Mouse (Mus musculus) stomach, embryonic 16.5 days (tissue): Measurements from ENCODE around the gene Calr3. TPM values are rescaled to one million over a fixed set of nuclear protein-coding genes. Genes with fewer than 3 reads are reported as not detected.

Source experiments
- ATAC-seq: fragments of 200-750 bp; cut with Nextera tagmentation; 2 replicates; pipeline ENCODE4 v1.8.0; 2017; ENCODE audit warnings: moderate number of reproducible peaks, moderate TSS enrichment; ENCODE audit not compliant: insufficient read depth, low FRiP score
- H3K27ac ChIP-seq: fragments of 300-500 bp; sonication (generic); 2 replicates; pipeline ENCODE4 v1.5.1; 2014; ENCODE audit warnings: low read length
- H3K27me3 ChIP-seq: fragments of 300-500 bp; sonication (generic); 2 replicates; pipeline ENCODE4 v1.6.1; 2014; ENCODE audit warnings: low read length, control low read depth, mixed read lengths; ENCODE audit not compliant: control insufficient read depth, insufficient read depth
- H3K36me3 ChIP-seq: fragments of 300-500 bp; sonication (generic); 2 replicates; pipeline ENCODE4 v1.6.1; 2014; ENCODE audit warnings: low read length; ENCODE audit not compliant: control insufficient read depth, insufficient read depth
- H3K4me1 ChIP-seq: fragments of 300-500 bp; sonication (generic); 2 replicates; pipeline ENCODE4 v1.6.1; 2014; ENCODE audit warnings: low read length, control low read depth, mixed read lengths; ENCODE audit not compliant: control insufficient read depth, insufficient read depth
- H3K4me2 ChIP-seq: fragments of 300-500 bp; sonication (generic); 2 replicates; pipeline ENCODE4 v1.6.1; 2014; ENCODE audit warnings: low read depth, low read length, mixed read lengths
- H3K4me3 ChIP-seq: fragments of 300-500 bp; sonication (generic); replicated peaks from 2 replicates; pipeline ENCODE4 v1.5.1; 2014; ENCODE audit warnings: mild to moderate bottlenecking, low read length
- H3K9ac ChIP-seq: fragments of 300-500 bp; sonication (generic); 2 replicates; pipeline ENCODE4 v1.6.1; 2014; ENCODE audit warnings: low read length
- H3K9me3 ChIP-seq: fragments of 300-500 bp; sonication (generic); replicated peaks from 2 replicates; pipeline ENCODE4 v1.6.1; 2016; ENCODE audit warnings: low read length, control low read depth; ENCODE audit not compliant: control insufficient read depth
- WGBS: fragments of 180-500 bp; shearing (Covaris S2); extraction: QIAGEN DNeasy Blood & Tissue Kit; methylation state at CpG from one replicate; pipeline ENCODE4 v1.1.7; 2014; 5-methylcytosine and 5-hydroxymethylcytosine counted together
- polyA plus RNA-seq: library from polyadenylated mRNA; unstranded; fragments of >200 nt; fragmentation: Nextera tagmentation; extraction: Ambion mirVana; gene quantifications from 2 replicates; pipeline ENCODE4 v1.2.1, GENCODE M21; 2015

Calr3 gene
- polyA plus RNA-seq, 1 experiment from 2014 or later: 3.7 TPM

DNA sequence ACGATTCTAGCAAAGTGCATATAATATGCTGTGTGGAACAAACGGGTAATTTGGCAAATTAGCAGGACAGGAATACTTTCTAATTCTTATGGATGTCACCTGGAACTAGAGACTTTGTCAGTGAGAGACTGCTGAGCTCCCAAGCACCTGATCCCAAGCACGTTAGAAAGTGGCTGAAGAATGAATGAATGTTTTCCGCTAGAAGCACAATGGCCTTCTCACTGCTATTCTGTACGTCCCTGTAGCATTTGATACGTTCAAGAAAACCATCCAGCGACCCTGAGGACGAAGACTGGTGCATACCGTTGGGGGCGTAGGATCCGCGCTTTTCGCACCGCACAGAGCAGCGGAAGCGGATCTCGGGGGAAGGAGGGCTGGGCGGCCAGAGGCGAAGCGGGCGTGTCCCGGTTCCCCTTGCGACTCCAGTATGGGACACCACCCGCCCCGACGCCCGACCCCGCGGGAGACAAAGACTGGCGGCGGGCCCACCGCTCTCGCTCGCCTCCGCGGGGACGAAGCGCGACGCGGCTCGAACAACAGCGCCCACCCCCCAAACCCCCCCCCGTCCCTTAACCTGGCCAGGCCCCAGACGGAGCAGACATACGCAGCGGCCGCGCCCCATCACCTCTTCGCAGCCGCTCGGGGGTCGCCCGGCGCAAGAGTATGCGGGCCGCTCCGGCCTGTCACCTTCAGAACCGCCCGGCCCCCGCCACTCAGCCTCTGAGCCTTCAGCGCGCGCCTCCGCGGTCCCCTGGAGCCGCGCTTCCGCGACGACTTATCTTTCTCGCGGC, 22.9 kb downstream of the Calr3 start:
- peak overlapping the region; percentile 79 for H3K27ac ChIP-seq
- peak; percentile 54 for ATAC-seq
- WGBS: 2% methylated on average over 72 of the region's 73 CpGs

DNA sequence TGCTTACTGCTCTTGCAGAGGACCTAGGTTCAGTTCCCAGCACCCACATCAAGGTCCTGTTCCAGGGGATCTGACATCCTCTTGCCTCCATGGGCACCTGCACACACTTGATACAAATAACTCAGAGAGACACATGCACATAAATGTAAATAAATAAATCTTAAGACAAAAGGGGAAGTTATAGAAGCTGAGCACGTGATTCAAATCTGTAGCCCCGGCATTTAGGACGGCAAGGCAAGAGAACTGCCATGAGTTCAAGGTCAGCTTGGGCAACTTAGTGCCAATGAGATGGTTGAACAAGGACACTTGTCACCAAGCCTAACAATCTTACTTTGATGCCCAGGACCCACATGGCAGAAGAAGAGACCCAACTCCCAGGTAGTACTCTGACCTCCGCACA, 25.6 kb downstream of the Calr3 start:
- Histone ChIP-seq H3K9me3 (no peaks in the 10 kb centered on the region), H3K9ac (no peak overlapping the region), H3K4me1 (peaks cover 50% of the 10 kb centered on the region), H3K36me3 (no peaks in the 10 kb centered on the region), H3K27ac (no peak overlapping the region), H3K4me2 (no peak overlapping the region), H3K27me3 (no peaks in the 10 kb centered on the region), H3K4me3 (no peak overlapping the region)
- no peak for ATAC-seq
- WGBS: 92% methylated on average over 4 of the region's 4 CpGs

More for the DNA sequence above, 22.9 kb downstream of the Calr3 start:
- peak overlapping the region; percentile 73 for H3K4me2 ChIP-seq
- H3K4me1 ChIP-seq: peaks cover 24% of the 10 kb centered on the region
- no peaks in the 10 kb centered on the region for H3K36me3 ChIP-seq
- H3K9me3 ChIP-seq: no peaks in the 10 kb centered on the region
- H3K4me3 ChIP-seq: peak overlapping the region; percentile 78
- peak overlapping the region; percentile 94 for H3K9ac ChIP-seq
- H3K27me3 ChIP-seq: no peaks in the 10 kb centered on the region

DNA sequence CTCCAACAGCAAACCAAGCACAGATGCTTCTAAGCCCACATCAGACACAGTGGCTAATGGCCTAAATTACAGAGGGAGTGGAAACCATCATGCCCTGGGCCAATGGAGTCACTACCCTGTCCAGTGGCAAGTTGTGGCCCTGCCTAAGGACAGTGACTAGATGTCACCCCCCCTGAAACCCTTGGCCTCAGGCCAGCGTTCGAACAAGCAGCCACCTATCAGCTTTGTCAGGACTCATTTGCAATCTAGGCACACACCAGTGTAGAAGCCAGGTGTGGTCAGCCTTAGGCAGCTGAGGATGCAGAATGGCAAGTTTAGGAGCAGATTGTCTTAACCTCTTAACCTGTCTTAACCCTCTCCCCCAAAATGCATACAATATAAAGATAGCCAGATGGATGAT, 28.4 kb downstream of the Calr3 start:
- Histone ChIP-seq H3K27me3 (no peaks in the 10 kb centered on the region), H3K9me3 (no peaks in the 10 kb centered on the region), H3K36me3 (no peaks in the 10 kb centered on the region), H3K4me3 (no peak overlapping the region), H3K4me2 (no peak overlapping the region), H3K4me1 (peaks cover 45% of the 10 kb centered on the region), H3K27ac (no peak overlapping the region), H3K9ac (peak overlapping the region; percentile 11; the same call in 1 of the 2 replicates)
- ATAC-seq: no peak
- 85% methylated on average over 2 of the region's 2 CpGs for WGBS

DNA sequence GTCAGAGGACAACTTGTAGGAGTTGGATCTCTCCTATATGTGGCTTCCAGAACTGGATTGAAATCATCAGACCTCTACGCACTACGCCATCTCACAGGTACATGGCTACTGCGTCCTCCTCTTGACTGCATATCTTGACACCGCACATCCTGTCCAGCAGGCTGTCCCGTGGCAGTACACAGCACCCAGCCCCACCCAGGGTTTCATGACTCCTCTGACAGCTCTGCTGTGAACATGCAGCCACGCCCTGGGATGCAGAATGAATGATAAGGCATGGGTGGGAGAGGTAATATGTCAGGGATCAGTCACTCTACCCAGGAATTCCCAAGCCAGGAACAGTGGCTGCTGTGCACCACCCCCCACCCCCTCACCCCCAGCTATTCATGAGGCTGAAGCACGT, 29.8 kb downstream of the Calr3 start:
- H3K9me3 ChIP-seq: no peaks in the 10 kb centered on the region
- H3K27ac ChIP-seq: peak overlapping the region; percentile 70
- peak; percentile 74 for ATAC-seq

DNA sequence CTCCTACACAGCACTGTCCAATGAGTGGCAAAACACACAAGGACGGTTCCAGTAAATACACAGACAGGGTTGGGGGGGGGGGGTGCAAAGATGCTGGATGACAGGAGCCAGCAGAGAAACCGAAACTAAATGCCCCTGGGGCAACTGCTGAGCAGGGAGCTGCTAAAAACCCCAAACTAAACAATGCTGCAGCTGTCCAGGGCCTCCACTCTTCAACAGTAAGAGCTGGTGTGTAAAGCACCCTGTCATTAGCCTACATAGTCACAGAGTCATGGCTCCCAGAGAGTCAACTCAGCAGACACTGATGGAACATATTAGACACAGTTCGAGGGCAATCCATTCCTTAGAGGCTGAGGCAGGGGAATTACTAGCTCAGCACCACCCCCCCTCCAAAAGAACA, 34.2 kb downstream of the Calr3 start:
- H3K27me3 ChIP-seq: no peaks in the 10 kb centered on the region
- WGBS: 54% methylated on average over 3 of the region's 3 CpGs
- H3K4me3 ChIP-seq: no peak overlapping the region
- peaks cover 29% of the 10 kb centered on the region for H3K4me1 ChIP-seq
- no peak for ATAC-seq
- no peaks in the 10 kb centered on the region for H3K36me3 ChIP-seq
- no peaks in the 10 kb centered on the region for H3K9me3 ChIP-seq
- H3K27ac ChIP-seq: no peak overlapping the region
- H3K9ac ChIP-seq: no peak overlapping the region
- no peak overlapping the region for H3K4me2 ChIP-seq

More for the DNA sequence above, 29.8 kb downstream of the Calr3 start:
- Histone ChIP-seq H3K4me1 (peaks cover 43% of the 10 kb centered on the region), H3K9ac (no peak overlapping the region; the same call in 1 of the 2 replicates), H3K36me3 (no peaks in the 10 kb centered on the region), H3K4me2 (no peak overlapping the region), H3K4me3 (no peak overlapping the region), H3K27me3 (no peaks in the 10 kb centered on the region)
- WGBS: 78% methylated on average over 7 of the region's 7 CpGs

DNA sequence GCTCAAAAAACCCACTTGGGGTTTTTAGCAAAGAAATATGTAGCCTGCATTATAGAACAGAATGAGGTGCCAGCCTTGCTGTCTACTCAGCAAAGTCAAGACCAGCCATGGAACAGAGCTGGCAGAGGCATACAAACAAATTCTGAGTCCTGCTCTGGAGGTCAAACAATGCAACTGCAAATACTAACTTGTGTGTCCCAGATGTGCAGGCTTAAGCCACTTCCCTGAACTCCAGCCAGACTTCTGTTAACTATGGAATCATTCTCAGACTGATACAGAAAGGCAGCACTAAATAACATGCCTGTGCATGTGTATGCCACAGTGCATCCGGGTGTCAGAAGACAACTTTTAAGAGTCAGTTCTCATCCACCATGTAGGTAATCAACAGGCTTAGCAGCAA, 35.8 kb downstream of the Calr3 start:
- ATAC-seq: no peak
- no peak overlapping the region for H3K9ac ChIP-seq
- H3K27ac ChIP-seq: peak overlapping the region; percentile 0; the same call in 1 of the 2 replicates
- H3K9me3 ChIP-seq: no peaks in the 10 kb centered on the region
- H3K27me3 ChIP-seq: no peaks in the 10 kb centered on the region
- WGBS: 81% methylated on average over 1 of the region's 1 CpGs
- no peak overlapping the region for H3K4me3 ChIP-seq
- H3K4me2 ChIP-seq: no peak overlapping the region
- H3K36me3 ChIP-seq: no peaks in the 10 kb centered on the region
- peaks cover 14% of the 10 kb centered on the region; the same call in 1 of the 2 replicates for H3K4me1 ChIP-seq

DNA sequence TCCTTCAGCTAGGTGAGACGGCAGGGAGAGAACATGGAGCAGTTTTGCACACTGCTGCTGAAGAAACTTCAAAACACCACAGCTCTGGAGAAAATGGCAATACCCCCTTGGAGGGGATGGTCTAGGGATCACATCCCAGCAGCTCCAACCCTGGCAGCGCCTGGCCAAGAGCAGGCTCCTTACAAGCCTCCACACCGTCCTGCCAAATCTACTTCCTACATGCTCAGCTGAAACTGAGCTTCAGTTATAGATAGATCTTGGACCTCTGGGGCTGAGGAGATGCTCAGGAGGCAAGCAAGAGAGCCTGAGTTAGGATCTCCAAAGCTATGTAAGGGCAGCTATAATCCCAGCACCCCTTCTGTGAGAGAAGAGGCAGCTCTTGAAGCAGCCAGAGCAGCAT, 40.7 kb downstream of the Calr3 start:
- Histone ChIP-seq H3K36me3 (no peaks in the 10 kb centered on the region), H3K4me3 (no peak overlapping the region), H3K4me2 (no peak overlapping the region), H3K9me3 (no peaks in the 10 kb centered on the region), H3K27me3 (no peaks in the 10 kb centered on the region), H3K27ac (no peak overlapping the region), H3K4me1 (peaks cover 9% of the 10 kb centered on the region; the same call in 1 of the 2 replicates), H3K9ac (no peak overlapping the region)
- 85% methylated on average over 3 of the region's 3 CpGs for WGBS
- no peak for ATAC-seq

DNA sequence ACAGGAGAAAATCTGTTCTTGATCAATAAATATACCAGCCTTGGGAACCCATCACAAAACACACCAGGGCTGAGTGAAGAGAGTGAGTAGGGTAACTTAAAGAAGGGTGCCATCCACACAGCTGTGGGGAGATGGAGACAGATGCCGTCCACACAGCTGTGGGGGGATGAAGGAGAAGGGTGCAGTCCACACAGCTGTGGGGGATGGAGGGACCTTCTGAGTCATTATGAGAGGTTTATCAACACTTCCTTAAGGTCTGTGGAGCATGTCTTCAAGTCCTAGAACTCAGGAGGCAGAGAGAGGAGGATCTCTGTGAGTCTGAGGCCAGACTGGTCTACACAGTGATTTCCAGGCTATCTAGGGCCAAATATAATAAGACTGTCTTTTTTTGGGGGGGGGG, 42.3 kb downstream of the Calr3 start:
- H3K27me3 ChIP-seq: no peaks in the 10 kb centered on the region
- H3K9me3 ChIP-seq: no peaks in the 10 kb centered on the region
- ATAC-seq: no peak
- H3K4me2 ChIP-seq: no peak overlapping the region
- no peak overlapping the region for H3K9ac ChIP-seq
- no peak overlapping the region for H3K27ac ChIP-seq
- H3K4me1 ChIP-seq: peaks cover 8% of the 10 kb centered on the region; the same call in 1 of the 2 replicates
- no peak overlapping the region for H3K4me3 ChIP-seq
- 77% methylated on average over 1 of the region's 1 CpGs for WGBS
- H3K36me3 ChIP-seq: no peaks in the 10 kb centered on the region; the same call in 1 of the 2 replicates

DNA sequence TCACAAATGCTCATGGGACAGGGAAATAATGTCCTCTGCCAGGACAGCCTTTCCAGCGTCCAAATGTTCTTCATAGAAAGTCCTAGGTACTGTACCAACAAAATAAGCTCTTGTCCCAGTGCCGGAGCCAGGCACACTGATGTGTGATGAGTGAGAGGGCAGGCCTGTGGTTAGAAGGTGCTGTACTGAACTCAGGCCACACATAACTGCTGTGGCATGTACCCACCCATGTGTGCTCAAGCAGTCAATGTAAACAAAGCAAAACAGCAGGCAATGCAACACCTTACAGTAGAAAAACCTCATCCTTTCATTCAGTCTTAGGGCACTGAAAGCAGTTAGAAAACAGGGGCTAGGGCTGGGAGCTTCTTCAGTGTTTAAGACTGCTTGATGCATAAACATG, 57.9 kb downstream of the Calr3 start:
- Histone ChIP-seq H3K4me2 (no peak overlapping the region), H3K4me1 (no peaks in the 10 kb centered on the region), H3K4me3 (no peak overlapping the region), H3K9me3 (no peaks in the 10 kb centered on the region), H3K36me3 (peaks cover 32% of the 10 kb centered on the region), H3K27ac (no peak overlapping the region), H3K27me3 (no peaks in the 10 kb centered on the region), H3K9ac (no peak overlapping the region)
- 84% methylated on average over 2 of the region's 2 CpGs for WGBS
- ATAC-seq: peak; percentile 53; the same call in 1 of the 2 replicates
